Mouse (Mus musculus) embryo, embryonic 9.5 days (tissue): Measurements from ENCODE around the gene Ttc39d.
"Not testable (repeated sequence)": the region's sequence is repeated elsewhere in the genome, so short reads cannot be mapped to it uniquely, and the experiment has no call there.

Source experiments
- DNase-seq: peaks from one replicate; pipeline ENCODE4 v3.0.0-alpha.2; 2017; ENCODE audit errors: extremely low spot score

Gene Ttc39d

GRCm38 (mm10) chr17:80193075-80193474, 14.2 kb upstream of the Ttc39d start:
- DNase-seq = no peak

DNA sequence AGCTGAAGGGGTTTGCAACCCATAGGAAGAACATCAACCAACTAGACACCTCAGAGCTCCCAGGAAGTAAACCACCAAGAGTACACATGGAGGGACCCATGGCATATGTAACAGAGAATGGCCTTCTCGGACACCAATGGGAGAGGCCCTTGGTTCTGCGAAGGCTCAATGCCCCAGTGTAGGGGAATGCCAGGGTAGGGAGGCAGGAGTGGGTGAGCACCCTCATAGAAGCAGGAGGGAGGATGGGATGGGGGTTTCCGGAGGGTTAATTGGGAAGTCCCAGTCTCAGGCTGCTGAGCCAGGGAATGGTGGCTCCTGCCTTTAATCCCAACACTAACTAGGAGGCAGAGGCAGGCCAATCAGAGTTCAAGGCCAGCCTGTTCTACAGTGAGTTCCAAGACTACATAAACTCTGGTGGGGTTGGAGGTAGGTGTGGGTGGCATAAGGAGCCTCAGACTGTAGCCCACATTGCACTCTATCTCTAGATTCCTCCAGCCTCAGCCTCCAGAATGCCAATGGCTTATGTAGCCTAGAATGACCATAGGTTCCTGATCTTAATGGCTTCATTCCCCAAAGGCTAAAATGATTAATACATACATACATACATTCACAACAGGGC, 8.0 kb upstream of the Ttc39d start:
- no peak for DNase-seq

DNA sequence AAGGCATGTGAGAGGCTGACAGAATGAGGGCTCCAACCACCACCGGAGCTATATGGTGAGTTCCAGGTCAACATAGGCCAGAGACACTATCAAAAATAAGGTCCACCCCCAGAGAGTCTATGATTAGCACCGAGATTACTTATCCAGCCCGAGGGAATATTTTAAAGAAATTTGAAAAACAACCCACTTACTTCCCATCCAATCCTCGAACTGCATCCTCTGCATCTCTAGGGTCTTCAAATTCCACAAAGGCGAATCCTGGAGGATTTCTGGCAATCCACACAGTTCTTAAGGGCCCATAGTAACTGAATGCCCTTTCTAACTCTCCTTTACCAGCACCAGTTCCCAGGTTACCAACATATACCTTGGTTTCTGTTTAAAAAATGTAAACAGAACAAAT, 1.6 kb upstream of the Ttc39d start:
- DNase-seq = no peak

DNA sequence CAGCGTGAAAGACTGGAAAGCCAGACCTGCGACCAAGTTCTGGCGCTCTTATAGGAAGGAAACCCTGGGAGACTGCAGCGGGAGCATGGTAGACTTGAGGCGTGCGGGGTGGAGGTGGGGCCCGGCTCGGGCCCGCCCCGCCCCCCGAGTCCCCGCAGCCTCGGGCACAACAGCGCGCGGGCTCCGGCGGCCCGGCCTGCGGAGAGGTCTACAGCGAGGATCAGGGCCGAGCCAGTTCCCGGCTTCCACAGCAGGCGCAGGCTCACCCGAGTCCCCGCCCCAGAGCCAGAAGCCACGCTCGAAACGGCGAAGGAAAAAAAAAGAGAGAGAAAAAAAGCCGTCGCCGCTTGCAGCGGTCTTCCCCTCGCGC, 974 bp upstream of the Ttc39d start:
- DNase-seq = peak; percentile 53

DNA sequence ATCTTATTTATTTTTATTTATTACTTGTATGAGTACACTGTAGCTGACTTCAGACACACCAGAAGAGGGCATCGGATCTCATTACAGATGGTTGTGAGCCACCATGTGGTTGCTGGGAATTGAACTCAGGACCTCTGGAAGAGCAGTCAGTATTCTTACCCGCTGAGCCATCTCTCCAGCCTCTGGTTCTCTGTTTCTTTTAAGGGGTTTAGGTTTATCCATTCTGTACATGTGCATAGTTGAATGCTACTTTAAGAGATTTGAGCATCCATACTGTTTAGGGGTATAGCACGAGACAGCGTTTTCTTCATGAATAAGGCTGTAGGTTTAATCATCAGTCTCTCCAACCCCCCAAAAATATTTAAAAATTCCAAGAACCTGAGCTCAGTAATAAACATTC, 6.7 kb downstream of the Ttc39d start:
- DNase-seq = not testable (repeated sequence)

- no peak for DNase-seq
These were observed 12.9 kb downstream of the Ttc39d start for GRCm38 (mm10) chr17:80220131-80220530.

- DNase-seq = no peak
These were observed 13.9 kb downstream of the Ttc39d start for GRCm38 (mm10) chr17:80221202-80221601.

DNA sequence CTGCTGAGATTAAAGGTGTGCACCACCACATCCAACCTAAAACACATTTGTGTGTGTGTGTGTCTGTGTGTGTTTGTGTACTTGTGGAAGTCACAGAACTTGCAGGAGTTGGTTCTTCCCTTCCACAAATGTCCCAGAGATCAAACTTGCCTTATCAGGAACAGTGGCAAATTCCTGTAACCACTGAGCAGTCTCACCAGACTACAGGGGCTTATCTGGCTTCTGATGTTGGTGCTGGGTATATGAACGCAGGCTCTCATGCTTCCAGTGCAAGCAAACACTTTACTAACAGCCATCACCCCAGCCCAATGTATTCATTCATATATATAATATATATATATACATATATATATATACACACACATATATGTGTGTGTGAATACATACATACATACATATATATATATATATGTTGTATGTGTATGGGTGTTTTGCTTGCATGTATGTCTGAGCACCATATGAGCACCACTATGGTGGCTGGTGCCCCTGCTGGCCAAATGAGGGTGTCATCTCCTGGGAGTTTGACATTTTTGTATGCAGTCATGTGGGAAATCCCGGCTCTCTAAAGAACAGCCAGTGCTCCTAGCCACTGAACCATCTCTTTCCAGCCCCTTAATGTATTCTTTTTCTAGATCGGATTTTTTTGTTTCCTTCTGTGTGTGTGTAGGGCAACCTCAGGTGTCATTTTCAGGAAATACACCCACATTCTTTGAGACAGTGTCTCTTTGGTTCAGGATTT, 14.8 kb downstream of the Ttc39d start:
- DNase-seq = no peak

GRCm38 (mm10) chr17:80223829-80224228, 16.6 kb downstream of the Ttc39d start:
- no peak for DNase-seq

- DNase-seq = peak; percentile 89
These were observed 17.3 kb downstream of the Ttc39d start, which contains the start of gene Gemin6 for GRCm38 (mm10) chr17:80224326-80225116. Gene Gemin6, plus strand, starts transcription at chr17:80224441.

- DNase-seq = not testable (repeated sequence)
These were observed 17.9 kb downstream of the Ttc39d start for GRCm38 (mm10) chr17:80225142-80225541.

- no peak for DNase-seq
These were observed 22.1 kb downstream of the Ttc39d start for GRCm38 (mm10) chr17:80229396-80229795.

- no peak for DNase-seq
These were observed 26.6 kb downstream of the Ttc39d start for GRCm38 (mm10) chr17:80233844-80234243.

- DNase-seq = no peak
These were observed 27.1 kb downstream of the Ttc39d start for GRCm38 (mm10) chr17:80234376-80234775.

DNA sequence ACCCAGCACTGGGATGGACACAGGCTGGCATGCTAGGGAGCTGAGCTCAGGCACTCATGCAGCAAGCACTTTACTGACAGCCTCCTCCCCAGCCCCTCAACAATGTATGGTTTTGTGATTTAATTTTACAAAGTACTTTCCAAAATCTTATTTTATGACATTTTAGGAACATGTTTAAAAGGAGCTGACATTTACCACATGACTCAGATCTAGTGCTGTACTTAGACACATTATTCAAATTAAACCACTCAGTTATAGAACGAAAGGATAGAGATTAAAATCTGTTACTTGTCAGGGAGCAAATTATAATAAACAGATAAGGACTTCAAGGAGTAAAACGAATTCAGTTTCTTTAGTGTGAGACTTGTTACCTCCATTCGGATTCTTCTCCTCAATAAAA, 28.2 kb downstream of the Ttc39d start:
- no peak for DNase-seq

DNA sequence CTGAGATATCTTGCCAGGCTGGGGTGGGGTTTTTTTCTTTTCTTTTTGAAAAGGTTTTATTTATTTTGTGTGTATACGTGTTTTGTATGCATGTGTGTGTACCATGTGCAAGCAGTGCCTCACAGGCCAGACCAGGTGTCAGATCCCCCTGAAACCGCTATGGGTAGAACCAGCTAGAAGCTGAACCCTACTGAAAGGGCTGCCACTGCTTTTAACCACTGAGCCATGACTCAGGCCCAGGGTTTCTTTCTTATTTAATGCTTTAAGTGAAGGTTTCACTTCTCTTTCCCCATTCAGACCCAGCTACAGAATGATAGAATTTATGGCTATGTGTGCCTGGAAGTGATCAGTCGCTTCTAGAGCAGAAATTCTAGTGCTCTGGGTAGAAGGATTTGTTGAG, 29.5 kb downstream of the Ttc39d start:
- no peak for DNase-seq

- DNase-seq = no peak
These were observed 30.2 kb downstream of the Ttc39d start for GRCm38 (mm10) chr17:80237475-80237874.

GRCm38 (mm10) chr17:80241594-80241993, 34.3 kb downstream of the Ttc39d start:
- DNase-seq = no peak

DNA sequence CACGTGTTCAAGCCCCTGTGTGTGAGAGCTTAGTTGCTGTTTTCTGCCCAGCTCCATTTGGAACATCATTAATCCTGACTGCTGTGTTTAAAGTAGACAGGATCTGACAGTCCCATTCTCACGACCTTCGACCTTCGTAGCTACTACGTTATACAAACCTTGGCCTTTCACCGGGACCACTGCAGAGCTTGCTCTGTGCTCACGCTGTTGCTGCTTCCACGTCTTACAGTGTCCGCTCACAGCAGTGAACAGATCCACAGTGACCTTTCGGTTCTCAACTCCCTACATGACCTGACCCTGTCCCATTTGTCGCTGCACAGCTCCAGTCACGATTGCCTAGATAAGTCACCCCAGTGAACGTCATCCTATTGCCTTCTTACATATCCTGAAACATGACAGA, 35.9 kb downstream of the Ttc39d start:
- DNase-seq = peak; percentile 31

DNA sequence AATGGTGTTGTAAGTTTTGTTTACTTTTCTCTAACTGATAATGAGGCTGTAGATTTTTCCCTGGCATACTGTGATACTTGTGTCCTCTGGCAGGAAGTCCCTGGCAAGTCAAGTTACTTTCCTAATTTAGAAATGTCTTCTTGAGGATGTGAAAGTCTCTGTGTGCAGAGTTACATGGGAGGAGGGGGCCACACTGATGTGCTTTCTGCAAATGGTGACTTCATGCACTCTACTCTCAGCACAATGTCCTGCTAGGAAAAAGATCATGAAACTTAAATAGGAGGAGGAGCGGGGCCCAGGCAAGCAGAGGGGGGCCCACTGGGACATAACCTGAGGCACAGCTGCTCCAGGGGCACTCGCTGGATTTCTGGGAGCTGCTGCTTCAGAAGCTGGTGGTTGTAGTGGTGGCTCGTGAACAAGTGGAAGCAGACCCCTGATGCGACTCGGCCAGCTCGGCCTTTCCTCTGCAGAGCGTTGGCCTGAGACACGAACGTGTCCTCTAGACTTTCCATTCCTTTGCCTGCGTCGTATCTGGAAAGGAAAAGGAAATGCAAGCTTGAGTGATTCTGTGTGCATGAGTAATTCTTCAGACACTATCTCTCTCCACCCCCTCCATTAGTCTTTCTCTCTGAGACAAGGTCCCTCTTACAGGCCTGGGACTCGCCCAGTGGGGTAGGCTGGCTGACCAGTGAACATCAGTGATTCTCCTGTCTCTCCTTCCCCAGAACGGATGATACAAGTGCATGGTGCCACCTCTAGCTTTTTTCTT, 45.7 kb downstream of the Ttc39d start:
- DNase-seq = no peak

DNA sequence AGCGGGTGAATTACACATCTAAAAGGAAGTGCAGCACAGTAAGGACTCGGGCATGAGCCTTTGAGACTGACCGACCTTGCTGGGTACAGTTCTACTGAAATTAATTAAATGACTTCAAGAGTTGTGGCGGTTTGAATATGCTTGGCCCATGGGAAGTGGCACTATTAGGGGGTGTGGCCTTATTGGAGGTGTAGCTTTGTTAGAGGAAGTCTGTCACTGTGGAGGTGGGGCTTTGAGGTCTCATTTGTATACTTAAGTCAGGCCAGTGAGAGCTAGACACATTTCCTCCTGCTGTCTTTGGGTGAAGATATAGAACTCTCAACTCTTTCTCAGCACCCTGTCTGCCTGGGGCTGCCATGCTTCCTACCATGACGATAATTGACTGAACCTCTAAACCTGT, 47.2 kb downstream of the Ttc39d start:
- DNase-seq = no peak

DNA sequence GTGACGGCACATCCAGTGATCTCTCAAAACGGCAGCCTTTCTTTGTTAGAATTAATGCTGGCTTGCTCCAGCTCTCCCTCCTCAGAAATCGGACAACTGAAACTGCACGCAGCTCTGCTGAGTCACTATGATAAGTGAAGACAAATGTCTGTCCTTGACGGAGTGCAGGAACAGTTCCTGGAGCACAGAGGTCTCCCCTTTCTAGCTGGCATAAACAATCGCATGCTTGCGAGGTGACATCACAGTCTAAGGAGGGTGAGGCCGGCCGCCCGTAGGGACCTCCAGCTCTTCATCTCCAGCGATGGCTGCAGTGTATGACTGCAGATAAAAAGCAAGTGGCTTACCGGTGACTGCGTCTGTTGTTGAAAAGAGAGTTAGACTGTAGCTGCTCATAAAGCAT, 47.9 kb downstream of the Ttc39d start:
- peak; percentile 33 for DNase-seq
